Mouse (Mus musculus) E14TG2a.4 (cell line): ENCODE data around the gene Slc4a4.

Experiments used
- CTCF ChIP-seq: conservative IDR thresholded peaks from 2 replicates; pipeline ENCODE4 v1.5.1; 2014; ENCODE audit warnings: low read length
- NANOG ChIP-seq: IDR thresholded peaks from 2 replicates; pipeline ENCODE4 v1.6.1; 2014; ENCODE audit warnings: borderline replicate concordance, low read length, mixed read lengths

GRCm38 (mm10) chr5:89223744-89224368, 337.2 kb downstream of the Slc4a4 start:
- TF ChIP-seq CTCF (no peak), NANOG (no peak)
